Mouse (Mus musculus) heart, embryonic 12.5 days (tissue): ENCODE data around the gene Smc6. TPM values are rescaled to one million over a fixed set of nuclear protein-coding genes. Genes with fewer than 3 reads are reported as not detected.

Source experiments
- ATAC-seq: fragments of 200-750 bp; cut with Nextera tagmentation; 2 replicates; pipeline ENCODE4 v1.8.0; 2017; ENCODE audit warnings: moderate TSS enrichment, moderate library complexity; ENCODE audit not compliant: insufficient number of reproducible peaks, low FRiP score
- H3K27ac ChIP-seq: fragments of 300-500 bp; sonication (generic); 2 replicates; pipeline ENCODE4 v1.5.1; 2016; ENCODE audit warnings: mild to moderate bottlenecking, moderate library complexity; ENCODE audit not compliant: poor library complexity, severe bottlenecking
- H3K27me3 ChIP-seq: fragments of 300-500 bp; sonication (generic); replicated peaks from 2 replicates; pipeline ENCODE4 v1.6.1; 2016; ENCODE audit warnings: mild to moderate bottlenecking, moderate library complexity
- H3K36me3 ChIP-seq: fragments of 300-500 bp; sonication (generic); 2 replicates; pipeline ENCODE4 v1.6.1; 2016; ENCODE audit warnings: mild to moderate bottlenecking, moderate library complexity
- H3K4me1 ChIP-seq: fragments of 300-500 bp; sonication (generic); replicated peaks from 2 replicates; pipeline ENCODE4 v1.6.1; 2016; ENCODE audit warnings: mild to moderate bottlenecking
- H3K4me2 ChIP-seq: fragments of 300-500 bp; sonication (generic); 2 replicates; pipeline ENCODE4 v1.6.1; 2016; ENCODE audit warnings: mild to moderate bottlenecking, moderate library complexity
- H3K4me3 ChIP-seq: fragments of 300-500 bp; sonication (generic); 2 replicates; pipeline ENCODE4 v1.5.1; 2016; ENCODE audit warnings: mild to moderate bottlenecking
- H3K9ac ChIP-seq: fragments of 300-500 bp; sonication (generic); 2 replicates; pipeline ENCODE4 v1.6.1; 2016; ENCODE audit warnings: mild to moderate bottlenecking, moderate library complexity
- H3K9me3 ChIP-seq: fragments of 300-500 bp; sonication (generic); replicated peaks from 2 replicates; pipeline ENCODE4 v1.6.1; 2016; ENCODE audit warnings: mild to moderate bottlenecking, moderate library complexity
- WGBS: fragments of 180-500 bp; shearing (Covaris S2); methylation state at CpG from one replicate; pipeline ENCODE4 v1.1.7; 2016; 5-methylcytosine and 5-hydroxymethylcytosine counted together
- polyA plus RNA-seq: library from polyadenylated mRNA; unstranded; fragments of >200 nt; fragmentation: Nextera tagmentation; extraction: Ambion mirVana; gene quantifications from 2 replicates; pipeline ENCODE4 v1.2.1, GENCODE M21; 2016

Gene Smc6
- polyA plus RNA-seq, 1 experiment from 2014 or later: 124 TPM

- ATAC-seq: no peak
- Histone ChIP-seq H3K27ac (no peak overlapping the region), H3K27me3 (no peaks in the 10 kb centered on the region), H3K9me3 (no peaks in the 10 kb centered on the region), H3K36me3 (peaks cover 53% of the 10 kb centered on the region), H3K4me1 (no peaks in the 10 kb centered on the region), H3K9ac (no peak overlapping the region), H3K4me3 (no peak overlapping the region), H3K4me2 (no peak overlapping the region)
- 91% methylated on average over 2 of the region's 2 CpGs for WGBS
These were observed 20.7 kb downstream of the Smc6 start for GRCm38 (mm10) chr12:11286382-11286781.

DNA sequence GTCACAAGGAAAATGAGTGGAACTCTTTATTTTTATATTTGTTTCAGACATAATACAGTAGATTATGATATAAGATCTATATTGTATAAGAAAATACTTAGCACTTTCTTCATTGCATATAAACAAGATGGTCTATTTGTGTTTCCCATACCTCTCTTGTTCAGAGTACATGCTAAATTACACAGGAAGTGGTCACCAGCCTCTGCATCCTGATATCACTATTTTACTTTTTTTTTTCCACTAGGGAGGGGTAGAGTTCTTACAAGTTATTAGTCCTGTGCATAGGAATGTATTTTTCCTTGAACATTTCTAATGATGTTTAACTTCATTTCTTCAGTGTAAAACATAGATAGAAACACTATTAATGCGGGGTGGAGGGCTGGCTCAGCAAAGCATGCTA lies 35.2 kb downstream of the Smc6 start:
- ATAC-seq: no peak
- no peak overlapping the region for H3K4me3 ChIP-seq
- no peak overlapping the region for H3K9ac ChIP-seq
- 95% methylated on average over 1 of the region's 1 CpGs for WGBS
- H3K27ac ChIP-seq: no peak overlapping the region
- H3K27me3 ChIP-seq: no peaks in the 10 kb centered on the region
- peaks cover 61% of the 10 kb centered on the region for H3K36me3 ChIP-seq
- no peak overlapping the region for H3K4me2 ChIP-seq
- no peaks in the 10 kb centered on the region for H3K9me3 ChIP-seq
- H3K4me1 ChIP-seq: no peaks in the 10 kb centered on the region

GRCm38 (mm10) chr12:11306753-11307645 lies 41.3 kb downstream of the Smc6 start:
- 85% methylated on average over 8 of the region's 8 CpGs for WGBS
- Histone ChIP-seq H3K36me3 (peaks cover 65% of the 10 kb centered on the region), H3K27ac (no peak overlapping the region), H3K9me3 (no peaks in the 10 kb centered on the region), H3K4me2 (no peak overlapping the region), H3K4me3 (no peak overlapping the region), H3K4me1 (no peaks in the 10 kb centered on the region), H3K9ac (no peak overlapping the region), H3K27me3 (no peaks in the 10 kb centered on the region)
- no peak for ATAC-seq

DNA sequence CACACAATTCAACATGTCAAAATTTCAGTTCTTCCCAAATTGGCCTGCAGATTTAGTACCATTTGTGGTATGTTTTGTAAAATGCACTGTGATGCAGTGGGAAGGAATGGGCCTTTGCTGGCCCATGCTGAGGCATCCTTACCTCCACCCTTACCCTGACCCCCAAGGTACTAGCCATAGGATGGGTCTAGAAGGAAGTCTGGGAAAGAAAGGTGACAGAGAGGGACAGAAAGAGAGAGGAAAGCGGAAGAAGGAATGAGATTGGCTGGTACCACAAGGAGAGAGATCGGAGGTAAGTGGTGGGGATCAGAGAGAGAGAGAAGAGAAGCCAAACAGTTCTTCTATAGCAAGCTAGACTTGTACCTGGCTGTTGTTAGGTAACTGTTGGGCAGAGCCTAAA lies 45.4 kb downstream of the Smc6 start:
- no peak overlapping the region for H3K4me3 ChIP-seq
- H3K4me1 ChIP-seq: no peaks in the 10 kb centered on the region
- 94% methylated on average over 2 of the region's 2 CpGs for WGBS
- H3K27me3 ChIP-seq: no peaks in the 10 kb centered on the region
- H3K9ac ChIP-seq: no peak overlapping the region
- no peak for ATAC-seq
- no peak overlapping the region for H3K27ac ChIP-seq
- no peak overlapping the region for H3K4me2 ChIP-seq
- H3K36me3 ChIP-seq: peaks cover 56% of the 10 kb centered on the region
- H3K9me3 ChIP-seq: no peaks in the 10 kb centered on the region

DNA sequence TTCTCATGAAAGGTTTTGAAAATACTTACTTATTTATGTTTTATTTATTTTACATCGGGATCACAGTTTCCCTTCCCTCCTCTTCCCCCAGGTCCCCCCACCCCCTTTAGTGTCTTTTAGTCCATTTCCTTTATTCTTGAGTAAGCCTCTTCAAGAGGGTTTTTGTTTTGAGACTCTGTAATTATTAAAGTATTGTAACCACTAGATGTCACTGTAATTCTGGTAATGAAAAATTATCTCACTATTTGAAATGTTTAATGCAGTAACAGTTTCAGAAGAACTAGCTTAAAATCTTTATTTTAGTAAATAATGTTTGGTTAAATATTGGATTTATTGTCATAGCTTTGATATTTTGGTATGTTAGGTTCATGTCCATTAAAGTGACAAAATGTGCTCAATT lies 48.2 kb downstream of the Smc6 start:
- Histone ChIP-seq H3K36me3 (peaks cover 50% of the 10 kb centered on the region), H3K4me3 (no peak overlapping the region), H3K4me1 (no peaks in the 10 kb centered on the region), H3K9me3 (no peaks in the 10 kb centered on the region), H3K27me3 (no peaks in the 10 kb centered on the region), H3K9ac (no peak overlapping the region), H3K4me2 (no peak overlapping the region), H3K27ac (no peak overlapping the region)
- ATAC-seq: no peak
- WGBS: 77% methylated on average over 1 of the region's 1 CpGs

DNA sequence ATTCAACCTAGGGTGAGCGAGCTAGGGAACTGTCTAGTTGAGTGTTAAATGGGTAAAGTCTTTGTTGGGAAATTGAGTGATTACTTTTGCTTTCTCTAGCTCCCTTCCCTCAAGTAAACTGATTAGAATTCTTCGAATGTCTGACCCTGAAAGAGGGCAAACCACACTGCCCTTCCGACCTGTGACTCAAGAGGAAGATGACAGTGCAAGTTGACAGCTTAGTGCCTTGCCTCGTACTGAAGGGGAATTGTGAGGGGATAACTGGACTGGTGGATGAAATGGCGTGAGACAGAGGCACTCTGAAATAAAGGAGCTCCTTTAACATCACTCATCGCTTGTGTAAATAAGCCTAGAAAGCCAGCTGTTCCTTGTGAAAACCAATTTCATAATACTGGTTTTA lies 52.0 kb downstream of the Smc6 start:
- H3K4me1 ChIP-seq: no peaks in the 10 kb centered on the region
- no peak overlapping the region for H3K4me3 ChIP-seq
- no peak overlapping the region for H3K9ac ChIP-seq
- H3K27ac ChIP-seq: no peak overlapping the region
- H3K36me3 ChIP-seq: peaks cover 35% of the 10 kb centered on the region
- no peak for ATAC-seq
- H3K27me3 ChIP-seq: no peaks in the 10 kb centered on the region
- WGBS: 52% methylated on average over 6 of the region's 6 CpGs
- H3K4me2 ChIP-seq: no peak overlapping the region
- no peaks in the 10 kb centered on the region for H3K9me3 ChIP-seq

DNA sequence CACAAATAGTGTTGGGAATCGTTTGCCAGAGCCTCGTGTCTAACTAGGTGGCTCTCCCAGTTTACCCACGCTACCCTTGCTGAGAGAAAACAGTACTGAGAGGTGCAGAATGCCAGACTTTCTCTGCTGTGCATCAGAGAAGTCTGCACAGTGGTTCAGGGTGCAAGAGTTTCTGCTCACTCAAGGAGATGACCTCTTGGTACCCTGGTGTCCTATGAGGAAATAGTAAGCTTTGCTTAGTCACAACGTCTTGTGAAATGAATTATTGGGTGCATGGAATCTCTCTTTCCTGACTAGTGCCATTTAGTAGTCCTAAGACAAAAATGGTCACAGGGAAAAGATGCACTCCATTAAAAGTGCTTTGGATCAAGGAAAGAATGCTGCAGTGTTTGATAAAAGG lies 58.8 kb downstream of the Smc6 start:
- no peak for ATAC-seq
- Histone ChIP-seq H3K27me3 (no peaks in the 10 kb centered on the region), H3K4me3 (no peak overlapping the region), H3K36me3 (no peaks in the 10 kb centered on the region; the same call in 1 of the 2 replicates), H3K9ac (no peak overlapping the region), H3K4me2 (no peak overlapping the region), H3K27ac (no peak overlapping the region), H3K9me3 (no peaks in the 10 kb centered on the region), H3K4me1 (no peaks in the 10 kb centered on the region)
- WGBS: 50% methylated on average over 4 of the region's 4 CpGs

DNA sequence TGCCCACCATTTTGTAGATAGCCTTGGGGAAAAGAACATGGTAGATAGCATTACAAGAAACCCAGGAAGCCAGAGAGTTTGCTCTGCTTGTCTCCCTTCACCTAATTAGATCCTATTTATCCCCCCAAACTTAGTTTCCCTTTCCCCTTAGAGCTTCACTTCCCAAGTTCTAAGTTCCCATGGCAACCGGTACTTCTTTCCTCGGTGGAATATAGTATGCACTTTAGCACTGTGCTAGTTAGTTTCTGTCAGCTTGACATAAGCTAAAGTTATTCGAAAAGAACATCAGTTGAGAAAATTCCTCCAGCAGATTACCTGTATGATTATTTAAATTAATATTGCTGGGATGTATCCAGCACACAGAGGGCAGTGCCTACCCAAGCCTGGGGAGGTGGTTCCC lies 60.8 kb downstream of the Smc6 start:
- ATAC-seq: no peak
- H3K4me2 ChIP-seq: no peak overlapping the region
- H3K27me3 ChIP-seq: no peaks in the 10 kb centered on the region
- H3K27ac ChIP-seq: no peak overlapping the region
- H3K4me3 ChIP-seq: no peak overlapping the region
- 0 out of 2 replicates have a peak, but pooled peaks cover 5% of the 10 kb centered on the region for H3K9me3 ChIP-seq
- 71% methylated on average over 3 of the region's 3 CpGs for WGBS
- no peaks in the 10 kb centered on the region; the same call in 1 of the 2 replicates for H3K36me3 ChIP-seq
- no peak overlapping the region for H3K9ac ChIP-seq
- H3K4me1 ChIP-seq: no peaks in the 10 kb centered on the region

GRCm38 (mm10) chr12:11336845-11337244 lies 71.2 kb downstream of the Smc6 start:
- H3K4me3 ChIP-seq: no peak overlapping the region
- H3K4me2 ChIP-seq: no peak overlapping the region
- WGBS: 39% methylated on average over 4 of the region's 4 CpGs
- no peak overlapping the region for H3K9ac ChIP-seq
- H3K9me3 ChIP-seq: no peaks in the 10 kb centered on the region
- no peak overlapping the region for H3K27ac ChIP-seq
- H3K27me3 ChIP-seq: no peaks in the 10 kb centered on the region
- no peak for ATAC-seq
- no peaks in the 10 kb centered on the region for H3K36me3 ChIP-seq
- H3K4me1 ChIP-seq: no peaks in the 10 kb centered on the region

GRCm38 (mm10) chr12:11338251-11338650 lies 72.6 kb downstream of the Smc6 start:
- ATAC-seq: no peak
- H3K27ac ChIP-seq: no peak overlapping the region
- no peak overlapping the region for H3K4me2 ChIP-seq
- no peak overlapping the region for H3K4me3 ChIP-seq
- H3K36me3 ChIP-seq: no peaks in the 10 kb centered on the region
- 77% methylated on average over 2 of the region's 2 CpGs for WGBS
- H3K4me1 ChIP-seq: no peaks in the 10 kb centered on the region
- no peaks in the 10 kb centered on the region for H3K9me3 ChIP-seq
- H3K9ac ChIP-seq: no peak overlapping the region
- H3K27me3 ChIP-seq: no peaks in the 10 kb centered on the region

DNA sequence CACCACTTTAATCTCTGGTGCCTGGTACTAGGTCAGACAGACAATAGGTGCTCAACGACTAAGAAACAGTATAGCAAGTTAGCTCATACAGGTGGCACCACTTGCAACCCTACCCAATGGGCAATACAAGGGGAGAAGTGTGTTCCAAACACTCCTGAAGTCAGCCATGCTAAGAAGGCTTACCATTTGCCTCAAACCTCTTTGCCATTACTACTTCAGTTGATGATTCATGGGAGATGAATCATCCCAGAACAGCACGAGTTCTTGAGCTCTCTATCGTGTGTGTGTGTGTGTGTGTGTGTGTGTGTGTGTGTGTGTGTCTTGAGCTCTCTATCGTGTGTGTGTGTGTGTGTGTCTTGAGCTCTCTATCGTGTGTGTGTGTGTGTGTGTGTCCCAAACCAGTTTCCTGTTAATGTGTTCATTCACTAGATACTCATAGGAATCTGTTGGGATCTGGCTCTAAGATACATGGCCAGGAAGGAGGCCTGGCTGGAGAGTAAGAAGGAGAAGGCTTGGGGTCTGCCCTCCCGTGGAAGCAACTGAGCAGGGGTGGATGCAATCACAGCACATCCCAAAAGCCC lies 76.4 kb downstream of the Smc6 start:
- no peak overlapping the region for H3K27ac ChIP-seq
- H3K36me3 ChIP-seq: no peaks in the 10 kb centered on the region
- no peaks in the 10 kb centered on the region for H3K9me3 ChIP-seq
- no peaks in the 10 kb centered on the region for H3K4me1 ChIP-seq
- ATAC-seq: no peak
- H3K4me2 ChIP-seq: no peak overlapping the region
- H3K27me3 ChIP-seq: no peaks in the 10 kb centered on the region
- no peak overlapping the region for H3K9ac ChIP-seq
- no peak overlapping the region for H3K4me3 ChIP-seq
- 67% methylated on average over 6 of the region's 6 CpGs for WGBS
